Mouse (Mus musculus) ovary, postnatal 10 days (tissue): Measurements from ENCODE around the gene Hebp1.

Source experiments
- DNase-seq: peaks from one replicate; pipeline ENCODE4 v3.0.0; 2022; ENCODE audit warnings: low spot score

Gene Hebp1

GRCm38 (mm10) chr6:135197446-135197845 lies 376 bp downstream of the Hebp1 start:
- DNase-seq: no peak

GRCm38 (mm10) chr6:135196707-135197106 lies 1.1 kb downstream of the Hebp1 start:
- no peak for DNase-seq

- no peak for DNase-seq
Observed at GRCm38 (mm10) chr6:135194907-135195306, 2.9 kb downstream of the Hebp1 start.

GRCm38 (mm10) chr6:135193733-135194132 lies 4.1 kb downstream of the Hebp1 start:
- DNase-seq: no peak

GRCm38 (mm10) chr6:135192993-135193392 lies 4.8 kb downstream of the Hebp1 start:
- DNase-seq: no peak

GRCm38 (mm10) chr6:135191906-135192305 lies 5.9 kb downstream of the Hebp1 start:
- DNase-seq: no peak

GRCm38 (mm10) chr6:135190122-135190521 lies 7.7 kb downstream of the Hebp1 start:
- no peak for DNase-seq

- DNase-seq: no peak
Observed at GRCm38 (mm10) chr6:135188629-135189028, 9.2 kb downstream of the Hebp1 start.

GRCm38 (mm10) chr6:135187076-135187917 lies 10.5 kb downstream of the Hebp1 start:
- DNase-seq: no peak

GRCm38 (mm10) chr6:135183961-135184360 lies 13.9 kb downstream of the Hebp1 start:
- DNase-seq: no peak

- DNase-seq: no peak
Observed at GRCm38 (mm10) chr6:135182925-135183324, 14.9 kb downstream of the Hebp1 start.

GRCm38 (mm10) chr6:135178599-135178998 lies 19.2 kb downstream of the Hebp1 start:
- no peak for DNase-seq

- DNase-seq: no peak
Observed at GRCm38 (mm10) chr6:135177271-135177670, 20.6 kb downstream of the Hebp1 start.

GRCm38 (mm10) chr6:135175014-135175413 lies 22.8 kb downstream of the Hebp1 start:
- no peak for DNase-seq

GRCm38 (mm10) chr6:135171736-135172135 lies 26.1 kb downstream of the Hebp1 start:
- no peak for DNase-seq

- no peak for DNase-seq
Observed at GRCm38 (mm10) chr6:135169246-135169645, 28.6 kb downstream of the Hebp1 start.

GRCm38 (mm10) chr6:135168471-135168870 lies 29.4 kb downstream of the Hebp1 start:
- no peak for DNase-seq

- peak; percentile 66 for DNase-seq
Observed at GRCm38 (mm10) chr6:135167380-135168311, 30.2 kb downstream of the Hebp1 start.

GRCm38 (mm10) chr6:135166712-135167111 lies 31.1 kb downstream of the Hebp1 start:
- no peak for DNase-seq

- no peak for DNase-seq
Observed at GRCm38 (mm10) chr6:135166262-135166661, 31.6 kb downstream of the Hebp1 start.

- no peak for DNase-seq
Observed at GRCm38 (mm10) chr6:135165706-135166105, 32.1 kb downstream of the Hebp1 start.

GRCm38 (mm10) chr6:135165191-135165590 lies 32.6 kb downstream of the Hebp1 start:
- no peak for DNase-seq

- no peak for DNase-seq
Observed at GRCm38 (mm10) chr6:135162861-135163260, 35.0 kb downstream of the Hebp1 start.
